Comparison of ENCODE assay signal across 15 mouse cellular contexts in genomic region chr11:6062329-6062728, GRCm38 (mm10). TPM values are rescaled to one million over a fixed set of nuclear protein-coding genes. Genes with fewer than 3 reads are reported as not detected.
DNase-seq lines count a peak whose midpoint lies in the region; TF ChIP-seq lines count a peak whose summit lies in the region.
"Had no signal": no experiment of that assay in that cellular context is flagged by ENCODE, and none has a peak within 500 bp of the region (broad histone marks: within the 10 kb centered on the region; RNA-seq: fewer than 3 reads in every experiment).

No protein-coding gene starts in this region.

- no peak for TF ChIP-seq CTCF in left cerebral cortex, adult 2 months (IDR thresholded peaks at IDR 0.05)

- intact Hi-C loops in left cerebral cortex, adult 2 months (cut with DNase I), result loop anchor here (2.0 to 5.0 kb wide), 2 partner anchors 14 to 45 kb away; no protein-coding TSS in a partner anchor

- peak overlapping the region; percentile 86 for H3K4me3 ChIP-seq in left cerebral cortex, adult 2 months
- H3K4me3 ChIP-seq: embryonic facial prominence, embryonic 12.5 days; heart, embryonic 13.5 days had no signal

- H3K27ac ChIP-seq in left cerebral cortex, adult 2 months, result no peak overlapping the region
- H3K27ac ChIP-seq: embryonic facial prominence, embryonic 12.5 days; forebrain, embryonic 15.5 days; heart, embryonic 13.5 days had no signal

- DNase-seq in cerebellum, adult 11-12 months, result peak; percentile 51
- DNase-seq in cerebellum, adult 11 months, result no peak
- DNase-seq in cerebellum, postnatal 25 days, result peak; percentile 39 to 49
- DNase-seq in cerebellum, postnatal 14 days, result no peak
- DNase-seq in left cerebral cortex, adult 2 months (ENCODE audit: extremely low spot score in 1 of 2, low spot score in 2 of 2), result no peak
- DNase-seq in left cerebral cortex, adult 18-20 months (ENCODE audit: low spot score in 2 of 2), result no peak
- no peak for DNase-seq in neural tube, embryonic 10.5 days (ENCODE audit: extremely low spot score, low spot score)
- DNase-seq: adrenal gland, postnatal 14 days; B cell, adult 2 months; gastrocnemius, postnatal 36 days; heart, adult 11 months; heart, postnatal 36 days had no signal

RNA-seq across cellular contexts. Expression of gene Camk2b, which starts 3.8 kb away (rescaled TPM):
- total RNA-seq in left cerebral cortex, adult 2 months (2021), result 100 to 1,000 TPM; 607 to 644 TPM
- 100 to 1,000 TPM; 618 to 648 TPM for total RNA-seq in left cerebral cortex, adult 18-20 months (2021)

Comparison
In these comparisons a context has a peak if more than half of its experiments do, and no peak if none do; other contexts are left out.
1. DNase-seq: peak in cerebellum, adult 11-12 months (single experiment) and cerebellum, postnatal 25 days (2 of 2); none in cerebellum, adult 11 months (single experiment), cerebellum, postnatal 14 days (0 of 2), left cerebral cortex, adult 2 months (0 of 2), left cerebral cortex, adult 18-20 months (0 of 2) and neural tube, embryonic 10.5 days (single experiment).